Mouse (Mus musculus) erythroblast, embryonic 14.5 days (primary cell): ENCODE measurements around the gene Fance.

Experiments
- GATA1 ChIP-seq: IDR thresholded peaks from 2 replicates; pipeline ENCODE4 v1.6.1; 2012; ENCODE audit warnings: low read length, inconsistent platforms, mixed read lengths
- TAL1 ChIP-seq: IDR thresholded peaks from 3 replicates; pipeline ENCODE4 v1.6.1; 2012; ENCODE audit warnings: low read length, inconsistent platforms, mixed read lengths

- TF ChIP-seq TAL1 (no peak), GATA1 (no peak)
These were observed 36.1 kb downstream of the Fance start for GRCm38 (mm10) chr17:28349264-28349880.
